Mouse (Mus musculus): Measurements from ENCODE around the gene Erp27.
"Not testable (repeated sequence)": the region's sequence is repeated elsewhere in the genome, so short reads cannot be mapped to it uniquely, and the experiment has no call there.

Erp27 gene

DNA sequence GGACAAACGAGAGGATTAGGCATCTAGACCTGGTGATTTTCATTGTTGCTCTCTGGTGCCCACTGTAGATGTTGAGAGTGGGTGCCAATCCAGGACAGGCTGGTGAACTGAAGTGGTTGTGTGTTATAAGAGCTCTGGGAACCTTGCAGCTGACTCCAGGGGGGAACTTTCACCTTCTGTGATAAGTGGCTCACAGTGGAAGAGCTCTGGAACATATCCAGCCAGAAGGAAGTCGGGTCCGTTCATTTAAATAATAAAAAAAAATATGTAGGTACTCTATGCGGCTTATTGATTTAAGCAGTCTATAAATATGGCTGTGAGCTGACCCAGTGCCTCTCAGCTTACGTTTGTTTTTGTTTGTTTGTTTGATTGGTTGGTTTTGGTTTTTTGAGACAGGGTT, at the start of gene Erp27:
Gene Erp27 (minus strand): TSS at position 101 of the 400 bp plus-strand sequence.
- no peak for DNase-seq

GRCm38 (mm10) chr6:136968877-136969276, 46.9 kb upstream of the Erp27 start:
- not testable (repeated sequence) for DNase-seq

- DNase-seq, result no peak
Observed at GRCm38 (mm10) chr6:136967466-136967865, 45.5 kb upstream of the Erp27 start.

- DNase-seq, result no peak
Observed at GRCm38 (mm10) chr6:136965912-136966311, 43.9 kb upstream of the Erp27 start.

- no peak for DNase-seq
Observed at GRCm38 (mm10) chr6:136964609-136965510, 42.9 kb upstream of the Erp27 start.

DNA sequence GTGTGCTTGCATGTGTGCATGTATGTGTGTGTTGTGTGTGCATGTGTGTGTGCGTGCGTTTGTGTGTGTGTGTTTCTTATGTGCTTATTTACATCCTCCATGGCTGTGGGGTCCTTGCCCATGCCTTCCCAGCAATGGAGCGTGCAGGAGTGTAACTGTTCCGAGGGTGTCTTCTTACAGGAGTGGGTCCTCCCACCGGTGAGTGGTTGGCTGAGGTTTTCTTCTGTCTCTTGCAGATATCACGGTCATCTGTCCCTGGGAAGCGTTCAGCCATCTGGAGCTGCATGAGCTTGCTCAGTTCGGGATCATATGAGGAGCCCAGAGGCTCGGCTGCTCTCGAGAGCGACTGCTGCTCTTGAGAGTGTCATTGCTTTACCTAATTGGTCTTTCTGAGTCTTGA, 41.0 kb upstream of the Erp27 start:
- DNase-seq, result no peak

- DNase-seq, result no peak
Observed at GRCm38 (mm10) chr6:136959131-136959530, 37.2 kb upstream of the Erp27 start.

DNA sequence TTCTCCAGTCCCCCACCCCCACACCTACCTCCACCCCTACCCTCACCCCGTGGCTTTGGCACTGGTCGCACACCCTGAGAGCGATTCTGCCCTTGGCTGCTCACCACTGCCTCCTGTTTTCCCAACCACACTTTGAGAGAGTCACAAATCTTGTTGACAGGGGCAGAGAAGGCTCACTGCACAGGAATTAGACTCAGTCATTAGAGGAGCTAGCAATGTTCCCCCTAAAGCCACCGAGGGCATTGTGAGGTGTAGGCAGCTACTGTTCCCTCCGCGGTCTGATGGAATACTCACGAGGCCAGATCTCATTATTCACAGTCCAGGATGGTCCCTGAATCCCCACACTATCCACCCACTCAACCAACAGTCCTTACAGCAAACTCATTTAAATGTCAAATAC, 35.1 kb upstream of the Erp27 start:
- no peak for DNase-seq

GRCm38 (mm10) chr6:136955240-136955639, 33.3 kb upstream of the Erp27 start:
- no peak for DNase-seq

GRCm38 (mm10) chr6:136954715-136955114, 32.7 kb upstream of the Erp27 start:
- DNase-seq, result no peak

DNA sequence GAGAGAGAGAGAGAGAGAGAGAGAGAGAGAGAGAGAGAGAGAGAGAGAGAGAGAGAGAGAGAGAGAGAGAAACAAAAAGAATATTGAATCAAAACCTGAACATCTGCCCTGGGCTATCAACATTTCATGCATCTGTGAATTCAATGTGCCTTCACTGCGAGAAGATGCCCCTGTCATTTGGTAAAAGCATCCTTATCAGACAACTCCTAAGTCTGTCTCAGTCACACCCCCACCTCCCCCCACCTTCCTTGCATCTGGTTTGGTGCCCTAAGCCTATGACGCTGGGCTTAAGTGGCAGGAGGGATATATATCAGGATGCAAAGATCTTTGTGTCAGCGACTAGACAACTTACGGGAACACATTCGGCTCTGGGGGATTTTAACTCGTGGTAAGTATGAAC, 32.2 kb upstream of the Erp27 start:
- no peak for DNase-seq

DNA sequence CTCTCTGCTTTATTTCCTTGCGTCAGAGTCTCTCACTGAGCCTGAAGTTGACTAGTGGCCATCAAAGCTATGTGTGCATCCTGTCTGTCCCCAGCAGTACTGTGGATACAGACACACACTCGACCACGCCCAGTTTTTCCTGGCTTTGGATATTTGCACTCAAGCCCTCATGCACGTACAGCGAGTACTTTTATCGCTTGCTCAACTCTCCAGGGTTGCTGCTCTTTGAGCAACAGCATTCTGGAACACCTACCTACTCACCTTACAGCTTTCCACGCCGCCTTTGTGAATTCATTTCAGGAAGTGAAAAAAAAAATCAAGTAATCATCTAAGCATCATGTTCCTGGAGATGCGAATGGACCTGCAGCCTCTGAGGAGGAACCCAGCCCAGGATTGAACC, 30.9 kb upstream of the Erp27 start:
- no peak for DNase-seq

DNA sequence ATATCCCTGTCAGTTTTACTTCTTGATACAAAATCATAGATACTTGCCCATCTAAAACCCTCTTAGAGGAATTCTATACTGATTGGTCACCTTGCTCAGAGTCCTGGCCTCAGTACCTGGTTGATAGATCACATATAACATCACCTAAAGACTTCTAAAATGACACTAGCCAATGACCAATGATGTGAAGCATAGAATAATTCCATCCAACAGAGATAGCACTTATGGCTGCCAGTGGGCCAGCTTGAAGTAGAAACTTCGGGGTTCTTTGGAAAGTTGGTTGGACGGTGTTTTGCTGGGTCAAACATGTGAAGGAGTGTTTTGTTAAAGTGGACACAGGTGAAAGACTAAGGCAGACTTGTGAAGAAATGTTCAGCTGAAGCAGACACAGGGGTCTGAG, 28.2 kb upstream of the Erp27 start:
- no peak for DNase-seq

DNA sequence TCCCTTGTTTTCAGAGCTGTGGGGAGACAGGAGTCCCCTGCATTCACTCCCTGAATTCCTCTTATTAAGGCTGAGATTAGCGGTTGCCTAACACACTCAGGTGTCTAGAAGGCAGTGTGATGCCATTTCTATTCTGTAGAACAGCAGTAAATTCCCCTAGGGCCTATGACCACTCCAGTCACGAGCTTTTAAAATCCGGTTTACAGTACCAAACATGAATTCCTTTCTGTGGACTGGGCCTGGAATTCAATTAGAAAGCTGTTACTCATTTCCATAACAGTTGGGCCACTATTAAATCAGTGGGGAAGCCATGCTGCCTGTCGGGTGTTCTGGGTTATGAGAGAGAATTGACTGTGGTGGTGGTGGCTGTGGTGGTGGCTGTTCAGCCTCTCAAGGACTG, 25.7 kb upstream of the Erp27 start:
- DNase-seq, result no peak

DNA sequence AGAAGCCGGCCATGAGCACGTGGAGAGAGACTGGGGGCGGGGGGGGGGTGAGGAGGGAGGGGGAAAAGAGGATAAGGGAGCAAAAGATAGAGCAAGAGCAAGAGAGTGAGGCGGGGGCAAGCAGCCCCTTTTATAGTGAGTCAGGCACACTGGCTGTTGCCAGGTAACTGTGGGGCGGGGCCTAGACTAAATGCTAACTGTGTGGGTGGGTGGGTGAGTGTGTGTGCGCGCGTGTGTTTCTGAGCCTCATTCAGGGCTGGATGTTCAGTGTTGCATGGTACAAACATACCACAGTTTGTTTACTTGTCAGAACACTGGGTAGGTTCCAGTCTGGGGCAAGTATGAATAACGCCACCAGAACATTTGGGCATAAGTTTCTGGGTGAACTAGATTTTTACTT, 25.0 kb upstream of the Erp27 start:
- DNase-seq, result peak; percentile 46

DNA sequence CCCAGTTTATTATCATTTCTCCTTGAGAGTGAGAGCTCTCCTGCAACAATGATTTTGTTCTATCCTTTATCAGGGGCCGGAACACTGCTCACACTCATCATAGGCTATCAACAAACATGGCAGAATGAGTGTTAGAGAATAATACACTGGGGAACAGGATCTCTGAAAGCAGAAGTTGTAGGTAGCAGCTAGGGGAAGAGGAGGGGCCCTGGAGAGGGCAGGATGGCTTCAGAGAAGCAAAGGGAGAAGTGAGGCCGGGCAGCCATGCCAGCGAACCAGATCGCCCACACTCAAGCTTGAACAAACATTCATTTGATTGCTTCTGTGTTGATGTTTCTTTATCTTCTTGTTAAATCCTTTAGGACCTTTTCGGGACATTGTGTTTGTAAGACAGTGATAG, 24.3 kb upstream of the Erp27 start:
- DNase-seq, result no peak

GRCm38 (mm10) chr6:136944511-136944910, 22.5 kb upstream of the Erp27 start:
- no peak for DNase-seq

DNA sequence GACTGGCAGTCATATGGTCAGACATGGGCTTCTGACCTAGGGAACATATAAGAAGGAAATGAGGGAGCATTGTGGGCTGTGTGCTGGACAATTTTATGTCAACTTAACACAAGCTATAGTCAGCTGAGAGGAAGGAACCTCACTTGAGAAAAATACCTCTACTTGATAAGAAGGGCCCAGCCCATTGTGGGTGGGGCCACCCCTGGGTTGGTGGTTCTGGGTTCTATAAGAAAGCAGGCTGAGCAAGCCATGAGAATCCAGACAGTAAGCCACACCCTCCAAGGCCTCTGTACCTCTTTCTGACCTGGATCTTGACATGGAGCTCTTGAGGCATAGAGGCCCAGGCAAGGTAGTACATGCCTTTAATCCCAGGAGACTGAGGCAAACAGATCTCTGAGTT, 21.4 kb upstream of the Erp27 start:
- DNase-seq, result no peak

DNA sequence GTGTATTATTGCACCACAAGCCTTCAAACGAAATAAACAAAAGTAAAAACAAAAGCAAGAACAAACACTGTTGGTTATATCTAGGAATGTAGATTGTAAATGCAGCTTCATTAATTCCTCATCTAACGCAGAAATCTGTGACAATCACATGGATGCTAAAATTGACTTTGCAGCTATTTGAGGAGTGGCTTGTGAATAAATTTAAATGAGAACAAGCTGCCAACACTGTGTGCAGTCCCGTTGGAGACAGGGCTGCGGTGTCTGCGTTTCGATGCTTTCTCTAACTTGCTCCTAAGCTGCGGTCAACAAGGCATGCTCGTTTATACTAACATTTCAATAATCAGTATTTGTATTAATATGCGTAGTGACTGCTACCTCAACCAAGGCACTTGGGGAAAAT, 20.3 kb upstream of the Erp27 start:
- DNase-seq, result no peak

- no peak for DNase-seq
Observed at GRCm38 (mm10) chr6:136941051-136942021, 19.4 kb upstream of the Erp27 start, which contains the start of gene Arhgdib. Arhgdib (minus strand) TSS chr6:136941899.

- DNase-seq, result no peak
Observed at GRCm38 (mm10) chr6:136940188-136940960, 18.4 kb upstream of the Erp27 start.

DNA sequence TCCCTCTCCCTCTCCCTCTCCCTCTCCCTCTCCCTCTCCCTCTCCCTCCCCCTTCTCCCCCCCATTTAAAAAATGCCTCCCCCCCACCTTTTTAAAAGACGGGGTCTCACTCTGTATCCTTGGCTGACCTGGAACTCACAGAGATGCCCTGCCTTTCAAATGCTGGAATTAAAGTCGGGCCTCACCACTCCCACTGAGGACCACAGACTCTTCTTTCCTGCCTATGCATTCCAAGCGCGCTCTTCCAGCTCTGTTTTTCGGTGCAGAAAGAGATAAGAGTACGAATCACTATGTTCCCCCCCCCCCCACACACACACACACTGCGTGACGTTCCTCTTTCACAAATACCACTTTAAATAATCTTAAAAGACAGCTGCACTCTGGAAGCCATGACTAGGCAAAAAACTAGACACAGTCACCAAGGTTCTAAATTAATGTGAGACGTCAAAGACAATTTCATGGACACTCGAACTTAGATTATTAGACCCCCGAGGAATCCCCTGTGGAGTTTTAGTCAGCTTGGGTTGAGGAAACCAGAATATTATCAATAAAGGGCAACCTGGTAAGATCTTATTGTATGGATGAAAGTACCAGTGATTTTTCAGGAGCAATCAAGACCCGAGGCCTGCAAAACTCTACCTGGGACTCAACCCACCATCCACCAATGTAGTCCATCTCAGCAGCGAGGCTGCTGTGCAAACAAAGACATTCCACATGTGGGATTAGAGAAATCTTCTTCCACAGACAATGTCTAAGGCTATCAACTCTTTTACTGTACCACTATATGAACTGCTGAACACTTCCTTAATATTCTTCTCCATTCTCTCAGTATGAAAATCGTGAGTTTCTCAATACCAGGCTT, 17.6 kb upstream of the Erp27 start:
- no peak for DNase-seq
